Mouse (Mus musculus) stomach, embryonic 15.5 days (tissue): Measurements from ENCODE around the gene Tor1a. TPM values are rescaled to one million over a fixed set of nuclear protein-coding genes. Genes with fewer than 3 reads are reported as not detected.
"Not testable (repeated sequence)": the region's sequence is repeated elsewhere in the genome, so short reads cannot be mapped to it uniquely, and the experiment has no call there.

Experiments
- ATAC-seq: fragments of 200-750 bp; cut with Nextera tagmentation; 2 replicates; pipeline ENCODE4 v1.8.0; 2017; ENCODE audit warnings: low read depth, moderate number of reproducible peaks, moderate TSS enrichment; ENCODE audit not compliant: insufficient read depth, low FRiP score
- H3K27ac ChIP-seq: fragments of 300-500 bp; sonication (generic); 2 replicates; pipeline ENCODE4 v1.5.1; 2015; ENCODE audit warnings: mild to moderate bottlenecking, inconsistent platforms
- H3K27me3 ChIP-seq: fragments of 300-500 bp; sonication (generic); replicated peaks from 2 replicates; pipeline ENCODE4 v1.6.1; 2015; ENCODE audit warnings: inconsistent platforms
- H3K36me3 ChIP-seq: fragments of 300-500 bp; sonication (generic); 2 replicates; pipeline ENCODE4 v1.6.1; 2015; ENCODE audit warnings: inconsistent platforms
- H3K4me1 ChIP-seq: fragments of 300-500 bp; sonication (generic); 2 replicates; pipeline ENCODE4 v1.6.1; 2015; ENCODE audit warnings: inconsistent platforms
- H3K4me2 ChIP-seq: fragments of 300-500 bp; sonication (generic); 2 replicates; pipeline ENCODE4 v1.6.1; 2015; ENCODE audit warnings: mild to moderate bottlenecking, inconsistent platforms
- H3K4me3 ChIP-seq: fragments of 300-500 bp; sonication (generic); replicated peaks from 2 replicates; pipeline ENCODE4 v1.5.1; 2015; ENCODE audit warnings: inconsistent platforms
- H3K9ac ChIP-seq: fragments of 300-500 bp; sonication (generic); 2 replicates; pipeline ENCODE4 v1.6.1; 2015; ENCODE audit warnings: inconsistent platforms
- H3K9me3 ChIP-seq: fragments of 300-500 bp; sonication (generic); 2 replicates; pipeline ENCODE4 v1.6.1; 2016; ENCODE audit warnings: inconsistent platforms
- WGBS: fragments of 180-500 bp; shearing (Covaris S2); methylation state at CpG from one replicate; pipeline ENCODE4 v1.1.7; 2015; 5-methylcytosine and 5-hydroxymethylcytosine counted together
- polyA plus RNA-seq: library from polyadenylated mRNA; unstranded; fragments of >200 nt; fragmentation: Nextera tagmentation; extraction: Ambion mirVana; gene quantifications from 2 replicates; pipeline ENCODE4 v1.2.1, GENCODE M21; 2015

Gene Tor1a
- polyA plus RNA-seq, 1 experiment from 2014 or later = 73.9 TPM

DNA sequence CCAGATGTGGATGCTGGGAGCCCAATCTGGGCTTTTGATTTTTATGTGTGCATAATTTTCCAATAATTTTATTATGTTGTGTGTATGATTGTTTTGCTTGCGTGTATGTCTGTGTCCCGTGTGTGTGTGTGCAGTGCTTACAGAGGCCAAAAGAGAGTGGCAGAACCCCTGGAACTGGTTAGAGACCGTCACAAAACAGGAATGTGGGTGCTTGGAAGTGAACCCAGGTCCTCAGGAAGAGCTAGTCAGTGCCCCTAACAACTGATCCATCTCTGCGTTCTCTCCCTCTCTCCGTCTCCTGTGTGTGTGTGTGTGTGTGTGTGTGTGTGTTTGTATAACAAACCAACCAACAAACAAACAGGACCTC, 15.3 kb downstream of the Tor1a start:
- H3K27me3 ChIP-seq = no peaks in the 10 kb centered on the region
- 0 out of 2 replicates have a peak, but pooled peaks have one; percentile 29 for ATAC-seq
- H3K9me3 ChIP-seq = no peaks in the 10 kb centered on the region
- peaks cover 21% of the 10 kb centered on the region for H3K4me1 ChIP-seq
- peak overlapping the region; percentile 65 for H3K4me2 ChIP-seq
- no peak overlapping the region for H3K9ac ChIP-seq
- H3K4me3 ChIP-seq = peak overlapping the region; percentile 74
- H3K27ac ChIP-seq = peak overlapping the region; percentile 85; the same call in 1 of the 2 replicates
- 23% methylated on average over 5 of the region's 5 CpGs for WGBS
- H3K36me3 ChIP-seq = peaks cover 16% of the 10 kb centered on the region

DNA sequence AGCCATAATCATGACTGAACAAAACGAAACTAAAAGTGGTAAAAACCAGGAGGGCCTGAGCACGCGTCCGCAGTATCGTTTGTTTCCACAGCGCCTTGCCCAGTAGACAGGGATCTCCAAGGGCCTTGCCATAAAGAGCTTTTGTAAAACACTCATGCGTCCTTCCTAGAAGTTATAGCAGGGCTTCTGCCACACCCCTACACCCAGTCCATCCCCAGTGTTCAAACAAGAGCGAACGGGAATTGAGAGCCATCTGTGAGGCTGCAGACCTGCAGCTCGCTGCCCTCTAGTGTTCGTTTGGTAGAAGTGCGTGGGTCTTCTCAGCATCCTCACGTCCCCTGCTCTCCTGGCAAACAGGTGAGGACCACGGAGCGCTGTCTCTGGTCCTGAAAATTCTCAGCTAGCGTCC, 25.1 kb downstream of the Tor1a start:
- Histone ChIP-seq H3K4me2 (peak overlapping the region; percentile 53), H3K4me1 (no peaks in the 10 kb centered on the region), H3K9me3 (no peaks in the 10 kb centered on the region), H3K4me3 (peak overlapping the region; percentile 37), H3K36me3 (no peaks in the 10 kb centered on the region), H3K27me3 (no peaks in the 10 kb centered on the region), H3K27ac (no peak overlapping the region), H3K9ac (no peak overlapping the region)
- ATAC-seq = peak; percentile 45; the same call in 1 of the 2 replicates
- 21% methylated on average over 16 of the region's 16 CpGs for WGBS

DNA sequence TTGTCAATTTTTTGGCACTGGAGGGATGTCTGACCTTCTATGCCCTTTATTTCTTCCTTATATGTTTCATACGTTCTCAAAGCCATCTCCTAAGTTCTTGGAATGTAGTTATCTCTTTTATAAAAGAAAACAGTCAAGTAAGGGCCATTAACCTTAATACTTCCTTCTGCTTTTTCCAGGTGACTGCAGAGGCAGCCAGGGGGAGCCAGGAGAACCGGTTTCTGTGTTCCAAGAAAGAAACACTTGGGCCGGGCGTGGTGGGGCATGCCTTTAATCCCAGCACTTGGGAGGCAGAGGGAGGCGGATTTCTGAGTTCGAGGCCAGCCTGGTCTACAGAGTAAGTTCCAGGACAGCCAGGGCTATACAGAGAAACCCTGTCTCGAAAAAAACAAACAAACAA, 25.6 kb downstream of the Tor1a start:
- peak overlapping the region; percentile 53; the same call in 1 of the 2 replicates for H3K4me2 ChIP-seq
- H3K4me1 ChIP-seq, H3K9me3 ChIP-seq, H3K4me3 ChIP-seq, ATAC-seq, H3K27me3 ChIP-seq, H3K27ac ChIP-seq, H3K9ac ChIP-seq, H3K36me3 ChIP-seq: not testable (repeated sequence)
- WGBS = 34% methylated on average over 7 of the region's 7 CpGs

DNA sequence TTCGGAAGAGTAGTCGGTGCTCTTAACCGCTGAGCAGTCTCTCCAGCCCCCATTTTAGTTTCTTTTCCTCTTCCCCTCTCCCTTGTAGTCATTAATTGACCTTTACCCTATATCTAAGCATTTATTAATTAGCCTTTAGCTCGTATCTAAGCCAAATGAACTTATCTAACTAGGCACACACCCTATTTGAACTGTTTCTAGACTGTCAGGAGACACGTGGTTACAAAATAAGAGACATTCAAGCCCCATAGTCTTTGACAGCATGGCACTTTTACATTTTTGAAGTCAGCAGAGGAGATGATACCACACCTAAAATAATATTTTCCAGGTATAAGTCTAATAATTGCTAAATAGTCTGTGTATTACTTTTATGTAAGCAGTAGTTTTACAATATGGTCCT, 26.1 kb downstream of the Tor1a start:
- 85% methylated on average over 5 of the region's 5 CpGs for WGBS
- no peak overlapping the region for H3K9ac ChIP-seq
- no peaks in the 10 kb centered on the region for H3K36me3 ChIP-seq
- H3K27ac ChIP-seq = no peak overlapping the region; the same call in 1 of the 2 replicates
- no peak overlapping the region for H3K4me3 ChIP-seq
- no peaks in the 10 kb centered on the region for H3K9me3 ChIP-seq
- no peaks in the 10 kb centered on the region for H3K4me1 ChIP-seq
- no peak overlapping the region for H3K4me2 ChIP-seq
- ATAC-seq = no peak
- no peaks in the 10 kb centered on the region for H3K27me3 ChIP-seq

DNA sequence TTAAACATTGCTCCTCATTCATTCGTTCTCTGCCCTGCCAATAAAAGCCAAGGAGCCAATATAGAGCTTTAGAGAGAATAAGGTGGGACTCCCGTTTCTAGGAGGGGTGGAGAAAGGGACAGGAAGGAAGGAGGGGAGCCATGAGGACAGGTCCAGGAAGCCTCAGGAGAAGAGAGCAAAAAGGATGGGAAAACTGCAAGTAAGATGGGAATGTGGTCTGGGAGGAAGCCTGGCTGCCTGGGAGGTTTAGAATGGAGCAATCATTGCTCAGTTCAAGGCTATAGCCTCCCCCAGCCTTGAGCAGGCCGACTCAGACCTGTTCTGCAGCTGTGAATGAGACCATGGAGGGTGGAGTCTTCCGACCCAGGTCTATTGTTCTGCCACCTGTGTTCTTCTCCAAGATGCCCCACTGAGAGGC, 29.1 kb downstream of the Tor1a start:
- Histone ChIP-seq H3K4me2 (no peak overlapping the region), H3K9ac (no peak overlapping the region), H3K36me3 (no peaks in the 10 kb centered on the region), H3K27ac (peak overlapping the region; percentile 23; the same call in 1 of the 2 replicates), H3K27me3 (no peaks in the 10 kb centered on the region), H3K4me3 (no peak overlapping the region), H3K9me3 (no peaks in the 10 kb centered on the region), H3K4me1 (no peaks in the 10 kb centered on the region)
- no peak for ATAC-seq
- WGBS = 40% methylated on average over 4 of the region's 4 CpGs

DNA sequence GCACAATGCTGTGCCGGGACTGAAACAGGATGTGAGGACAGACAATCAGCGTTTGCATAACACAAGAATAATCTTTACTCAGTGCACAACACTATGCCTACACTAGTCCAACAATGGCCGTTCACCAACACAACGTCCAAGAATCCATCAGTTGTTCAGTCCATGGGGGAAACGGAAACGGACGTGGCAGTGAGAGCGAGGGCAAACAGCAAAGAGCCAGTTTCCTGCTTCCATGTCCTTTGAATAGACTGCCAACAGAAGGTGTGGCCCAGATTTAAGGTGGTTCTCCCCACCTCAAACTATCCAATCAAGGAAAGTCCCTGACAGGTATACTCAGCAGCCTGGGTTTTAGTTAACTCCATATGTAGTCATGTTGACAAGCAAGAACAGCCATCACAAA, 30.0 kb downstream of the Tor1a start:
- WGBS = 67% methylated on average over 8 of the region's 8 CpGs
- Histone ChIP-seq H3K9me3 (no peaks in the 10 kb centered on the region), H3K36me3 (no peaks in the 10 kb centered on the region), H3K4me1 (no peaks in the 10 kb centered on the region), H3K9ac (no peak overlapping the region), H3K4me2 (no peak overlapping the region), H3K27ac (no peak overlapping the region), H3K27me3 (no peaks in the 10 kb centered on the region), H3K4me3 (no peak overlapping the region)
- no peak for ATAC-seq

DNA sequence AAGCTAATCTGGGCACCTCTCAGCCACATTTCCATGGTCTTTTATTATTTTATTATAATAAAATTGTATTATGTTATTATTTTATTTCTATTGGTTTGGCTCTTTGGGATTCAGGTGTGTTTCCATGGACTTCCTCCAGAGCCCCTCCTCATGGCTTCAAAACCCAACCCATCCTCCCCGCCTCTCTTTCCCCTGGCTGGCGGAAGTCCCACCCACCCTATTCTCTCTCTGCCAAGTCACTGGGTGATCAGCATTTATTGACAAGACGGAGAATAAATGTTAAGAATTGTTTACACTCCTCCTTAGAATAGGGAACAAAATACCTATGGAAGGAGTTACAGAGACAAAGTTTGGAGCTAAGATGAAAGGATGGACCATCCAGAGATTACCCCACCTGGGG, 30.9 kb downstream of the Tor1a start:
- no peak overlapping the region for H3K4me3 ChIP-seq
- H3K27me3 ChIP-seq = no peaks in the 10 kb centered on the region
- no peak overlapping the region for H3K27ac ChIP-seq
- no peaks in the 10 kb centered on the region for H3K4me1 ChIP-seq
- H3K4me2 ChIP-seq = no peak overlapping the region
- no peak overlapping the region for H3K9ac ChIP-seq
- no peaks in the 10 kb centered on the region for H3K9me3 ChIP-seq
- 66% methylated on average over 3 of the region's 3 CpGs for WGBS
- ATAC-seq = no peak
- H3K36me3 ChIP-seq = no peaks in the 10 kb centered on the region

DNA sequence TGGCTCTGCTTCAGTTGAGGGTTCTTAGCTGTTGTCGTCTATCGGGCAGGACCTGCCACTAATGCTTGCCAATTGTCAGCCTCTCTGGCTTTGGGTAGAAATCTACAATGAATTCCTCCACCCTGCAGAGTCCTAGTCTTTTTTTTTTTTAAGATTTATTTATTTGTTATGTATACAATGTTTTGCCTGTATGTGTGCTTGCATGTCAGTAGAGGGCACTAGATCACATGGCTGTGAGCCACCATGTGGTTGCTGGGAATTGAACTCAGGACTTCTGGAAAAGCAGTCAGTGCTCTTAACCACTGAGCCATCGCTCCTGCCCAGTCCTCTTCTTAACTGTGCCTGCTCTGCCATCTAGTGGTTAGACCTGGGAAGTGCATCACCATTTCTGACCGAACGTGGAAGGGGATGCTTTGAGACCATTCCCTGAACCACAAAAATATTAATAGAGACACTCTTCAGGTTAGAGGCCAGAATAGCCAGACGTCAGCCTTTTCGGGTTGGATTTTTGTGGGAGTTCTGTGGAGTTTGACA, 33.7 kb downstream of the Tor1a start:
- ATAC-seq = no peak
- Histone ChIP-seq H3K4me2 (no peak overlapping the region), H3K27ac (no peak overlapping the region), H3K4me1 (peaks cover 8% of the 10 kb centered on the region), H3K9me3 (no peaks in the 10 kb centered on the region), H3K27me3 (no peaks in the 10 kb centered on the region), H3K4me3 (no peak overlapping the region), H3K9ac (no peak overlapping the region), H3K36me3 (no peaks in the 10 kb centered on the region)
- 20% methylated on average over 7 of the region's 7 CpGs for WGBS

DNA sequence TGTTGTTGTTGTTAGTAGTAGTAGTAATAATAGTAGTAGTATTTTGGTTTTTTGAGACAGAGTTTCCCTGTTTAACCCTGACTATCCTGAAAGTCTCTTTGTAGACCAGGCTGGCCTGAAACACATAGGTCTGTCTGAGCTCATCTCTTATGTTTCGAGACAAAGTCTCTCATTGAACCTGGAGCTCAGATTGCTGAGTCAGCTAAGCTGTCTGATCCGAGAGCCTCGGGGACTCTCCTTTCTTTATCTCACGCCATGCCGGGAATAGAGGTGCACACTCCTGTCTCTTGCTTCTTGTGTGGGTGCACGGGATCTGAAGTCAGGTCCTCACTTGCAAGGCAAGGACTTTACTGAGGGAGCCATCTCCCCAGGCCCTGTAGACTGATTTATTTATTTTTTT, 34.7 kb downstream of the Tor1a start:
- H3K9ac ChIP-seq = no peak overlapping the region
- WGBS = 57% methylated on average over 6 of the region's 6 CpGs
- no peak for ATAC-seq
- H3K27ac ChIP-seq = no peak overlapping the region
- no peaks in the 10 kb centered on the region for H3K36me3 ChIP-seq
- H3K4me2 ChIP-seq = no peak overlapping the region
- peaks cover 8% of the 10 kb centered on the region for H3K4me1 ChIP-seq
- no peaks in the 10 kb centered on the region for H3K9me3 ChIP-seq
- no peak overlapping the region for H3K4me3 ChIP-seq
- no peaks in the 10 kb centered on the region for H3K27me3 ChIP-seq

DNA sequence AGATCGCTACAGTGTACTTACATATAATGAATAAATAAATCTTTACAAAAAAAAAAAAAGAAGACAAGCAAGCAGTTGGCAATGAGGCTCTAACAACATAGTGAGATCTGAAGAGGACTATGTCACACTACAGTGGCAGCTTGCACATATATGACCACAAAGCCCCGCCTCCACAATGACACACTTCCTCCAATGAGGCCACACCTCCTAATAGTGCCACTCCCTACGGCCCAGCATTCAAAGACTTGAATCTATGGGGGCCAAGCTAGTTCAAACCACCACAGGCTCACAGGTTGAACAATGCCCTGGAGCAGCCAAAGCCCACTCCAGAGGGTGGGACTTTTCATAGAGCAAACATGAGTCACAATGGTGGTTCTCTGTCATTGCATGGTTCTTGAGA, 35.8 kb downstream of the Tor1a start:
- 66% methylated on average over 3 of the region's 3 CpGs for WGBS
- H3K4me3 ChIP-seq = no peak overlapping the region

DNA sequence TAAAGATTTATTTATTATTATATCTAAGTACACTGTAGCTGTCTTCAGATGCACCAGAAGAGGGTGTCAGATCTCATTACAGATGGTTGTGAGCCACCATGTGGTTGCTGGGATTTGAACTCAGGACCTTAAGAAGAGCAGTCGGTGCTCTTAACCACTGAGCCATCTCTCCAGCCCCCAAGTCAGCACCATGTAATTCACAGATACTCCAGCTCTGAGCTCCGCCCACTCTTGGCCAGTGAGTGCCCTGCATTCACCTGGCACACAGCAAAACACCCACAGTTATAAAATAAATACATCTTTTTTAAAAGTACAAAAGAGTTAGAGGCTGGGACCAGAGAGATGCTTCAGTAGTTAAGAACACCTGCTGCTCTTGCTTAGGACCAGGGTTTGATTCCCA, 36.9 kb downstream of the Tor1a start:
- ATAC-seq, H3K27ac ChIP-seq, H3K36me3 ChIP-seq, H3K4me3 ChIP-seq, H3K4me2 ChIP-seq, H3K27me3 ChIP-seq, H3K9ac ChIP-seq, H3K9me3 ChIP-seq: not testable (repeated sequence)
- 82% methylated on average over 2 of the region's 2 CpGs for WGBS
- peaks cover 25% of the 10 kb centered on the region for H3K4me1 ChIP-seq

More for the DNA sequence above, 35.8 kb downstream of the Tor1a start:
- ATAC-seq = no peak
- H3K27me3 ChIP-seq = no peaks in the 10 kb centered on the region
- H3K27ac ChIP-seq = no peak overlapping the region
- no peak overlapping the region for H3K9ac ChIP-seq
- no peak overlapping the region for H3K4me2 ChIP-seq
- no peaks in the 10 kb centered on the region for H3K36me3 ChIP-seq
- H3K9me3 ChIP-seq = no peaks in the 10 kb centered on the region
- H3K4me1 ChIP-seq = peaks cover 19% of the 10 kb centered on the region

DNA sequence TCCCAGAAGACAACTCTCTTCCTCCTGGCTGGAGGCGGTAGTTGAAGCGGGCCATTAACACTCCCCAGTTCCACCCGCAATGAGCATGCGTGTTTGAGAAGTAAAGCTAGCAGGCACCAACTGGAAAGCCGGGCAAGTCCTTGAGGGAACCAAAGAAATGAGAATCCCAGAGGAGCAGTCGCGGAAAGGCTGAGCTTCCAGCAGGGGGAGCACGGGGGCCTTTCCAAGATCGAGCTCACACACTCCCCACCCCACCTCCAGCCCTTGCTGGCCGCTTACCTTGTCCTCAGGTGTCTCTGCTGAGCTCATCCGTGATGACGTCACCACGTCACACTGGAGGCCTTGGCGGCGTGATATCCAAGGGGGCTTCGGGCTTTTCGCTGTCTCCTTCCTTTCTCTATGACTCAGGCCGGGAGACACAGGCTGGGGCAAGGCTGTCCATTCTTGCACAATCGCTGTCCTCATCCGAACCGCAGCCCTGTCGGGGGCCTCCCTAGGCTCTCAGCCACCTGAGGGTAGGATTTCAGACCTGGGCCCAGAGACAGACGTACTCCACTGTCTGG, 38.2 kb downstream of the Tor1a start, which contains the start of gene Ptges:
TSS of gene Ptges (minus strand) at position 381 of the 563 bp plus-strand sequence.
- WGBS = 2% methylated on average over 23 of the region's 23 CpGs
- peak; percentile 59 for ATAC-seq
- peak within 1 kb of the TSS; percentile 35 for H3K4me3 ChIP-seq
- H3K9ac ChIP-seq = peak within 1 kb of the TSS; percentile 9; the same call in 1 of the 2 replicates
- H3K4me1 ChIP-seq = peaks cover 25% of the 10 kb centered on the region
- no peaks in the 10 kb centered on the region for H3K27me3 ChIP-seq
- peak within 1 kb of the TSS; percentile 51; the same call in 1 of the 2 replicates for H3K27ac ChIP-seq
- no peaks in the 10 kb centered on the region for H3K9me3 ChIP-seq
- no peaks in the 10 kb centered on the region for H3K36me3 ChIP-seq
- peak within 1 kb of the TSS; percentile 68 for H3K4me2 ChIP-seq
